Mouse (Mus musculus) small intestine, adult 2 months (tissue): ENCODE results near the gene Cyp4f39. TPM values are rescaled to one million over a fixed set of nuclear protein-coding genes. Genes with fewer than 3 reads are reported as not detected.

Experiments
- H3K27ac ChIP-seq: fragments of 200-500 bp; 2 replicates; pipeline ENCODE4 v1.5.1; 2012; ENCODE audit warnings: low read depth, low read length, control low read depth, inconsistent platforms; ENCODE audit not compliant: insufficient read depth
- H3K27me3 ChIP-seq: fragments of 200-500 bp; 2 replicates; pipeline ENCODE4 v1.6.1; 2012; ENCODE audit warnings: mild to moderate bottlenecking, moderate library complexity, low read length, inconsistent platforms; ENCODE audit not compliant: control insufficient read depth, insufficient read depth
- H3K36me3 ChIP-seq: fragments of 200-500 bp; 2 replicates; pipeline ENCODE4 v1.6.1; 2012; ENCODE audit warnings: mild to moderate bottlenecking, low read length, control low read depth, inconsistent platforms; ENCODE audit not compliant: control insufficient read depth, insufficient read depth
- H3K4me1 ChIP-seq: fragments of 200-500 bp; 2 replicates; pipeline ENCODE4 v1.6.1; 2012; ENCODE audit warnings: low read length, inconsistent platforms, mixed read lengths; ENCODE audit not compliant: control insufficient read depth, insufficient read depth, insufficient read length
- H3K4me3 ChIP-seq: fragments of 200-500 bp; 2 replicates; pipeline ENCODE4 v1.5.1; 2012; ENCODE audit warnings: low read depth, mild to moderate bottlenecking, control low read depth, inconsistent platforms, low read length, moderate library complexity
- CTCF ChIP-seq: fragments of 200-500 bp; IDR thresholded peaks from 2 replicates; pipeline ENCODE4 v1.5.1; 2012; ENCODE audit warnings: low read depth, mild to moderate bottlenecking, control low read depth, inconsistent platforms, low read length, moderate library complexity, mixed read lengths; ENCODE audit not compliant: insufficient replicate concordance, insufficient read length; ENCODE audit errors: extremely low read depth
- POLR2A ChIP-seq: fragments of 200-500 bp; IDR thresholded peaks from 2 replicates; pipeline ENCODE4 v1.6.1; 2012; ENCODE audit warnings: low read depth, mild to moderate bottlenecking, control low read depth, inconsistent platforms, low read length, moderate library complexity
- WGBS: fragments of 180-500 bp; shearing (Covaris S2); methylation state at CpG from one replicate; pipeline ENCODE4 v1.1.7; 2018; 5-methylcytosine and 5-hydroxymethylcytosine counted together
- polyA plus RNA-seq: library from polyadenylated mRNA; depleted of rRNA; stranded (reverse); fragments of >200 nt; gene quantifications from 2 replicates; pipeline ENCODE4 v1.2.3, GENCODE M21; 2012

Gene Cyp4f39
- polyA plus RNA-seq, 1 experiment = 0.65 TPM

- no peak for TF ChIP-seq POLR2A
- no peak for TF ChIP-seq CTCF
- Histone ChIP-seq H3K27ac (no peak overlapping the region), H3K27me3 (0 out of 2 replicates have a peak, but pooled peaks cover 2% of the 10 kb centered on the region), H3K36me3 (no peaks in the 10 kb centered on the region), H3K4me1 (peaks cover 7% of the 10 kb centered on the region; the same call in 1 of the 2 replicates), H3K4me3 (no peak overlapping the region)
- WGBS = 87% methylated on average over 8 of the region's 8 CpGs
Measured at GRCm38 (mm10) chr17:32420781-32421180, 31.7 kb upstream of the Cyp4f39 start.

DNA sequence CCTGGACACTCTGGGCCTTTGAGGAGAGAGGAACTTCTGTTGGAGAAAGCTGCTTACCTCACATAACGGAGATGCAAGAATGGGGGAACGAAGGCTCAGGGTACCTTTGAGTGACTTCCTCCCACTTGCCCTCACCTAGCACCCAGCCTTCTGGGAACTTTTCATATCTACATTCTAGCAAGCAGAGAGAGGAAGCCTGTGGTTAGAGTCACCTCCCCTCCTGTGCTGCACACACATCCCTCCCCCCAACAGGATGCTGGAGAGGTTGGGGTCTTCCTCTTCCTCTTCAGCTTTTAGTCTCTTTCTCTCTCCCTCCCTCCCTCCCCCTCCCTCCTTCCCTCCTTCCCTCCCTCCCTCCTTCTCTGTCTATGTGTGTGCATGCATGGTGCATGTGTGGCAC is 28.5 kb upstream of the Cyp4f39 start, which contains the start of gene Pglyrp2:
Gene Pglyrp2, minus strand, starts transcription at position 134 of the 400 bp plus-strand sequence.
- H3K27me3 ChIP-seq = no peaks in the 10 kb centered on the region; the same call in 1 of the 2 replicates
- H3K27ac ChIP-seq = peak within 1 kb of the TSS; percentile 43
- WGBS = 66% methylated on average over 2 of the region's 2 CpGs
- H3K4me3 ChIP-seq = peak within 1 kb of the TSS; percentile 12; the same call in 1 of the 2 replicates
- TF ChIP-seq CTCF (no peak), POLR2A (no peak)
- H3K36me3 ChIP-seq = no peaks in the 10 kb centered on the region
- H3K4me1 ChIP-seq = peaks cover 7% of the 10 kb centered on the region; the same call in 1 of the 2 replicates

- H3K27ac ChIP-seq = no peak overlapping the region
- TF ChIP-seq CTCF (no peak), POLR2A (no peak)
- no peak overlapping the region for H3K4me3 ChIP-seq
- no peaks in the 10 kb centered on the region for H3K4me1 ChIP-seq
- no peaks in the 10 kb centered on the region; the same call in 1 of the 2 replicates for H3K27me3 ChIP-seq
- no peaks in the 10 kb centered on the region for H3K36me3 ChIP-seq
Measured at GRCm38 (mm10) chr17:32426610-32427009, 25.9 kb upstream of the Cyp4f39 start.

- TF ChIP-seq CTCF = no peak
- TF ChIP-seq POLR2A = no peak
- no peak overlapping the region for H3K27ac ChIP-seq
- no peak overlapping the region for H3K4me3 ChIP-seq
- H3K27me3 ChIP-seq = no peaks in the 10 kb centered on the region; the same call in 1 of the 2 replicates
- H3K36me3 ChIP-seq = no peaks in the 10 kb centered on the region
- no peaks in the 10 kb centered on the region for H3K4me1 ChIP-seq
- WGBS = 64% methylated on average over 3 of the region's 3 CpGs
Measured at GRCm38 (mm10) chr17:32431972-32432371, 20.6 kb upstream of the Cyp4f39 start.

GRCm38 (mm10) chr17:32434324-32434723 is 18.2 kb upstream of the Cyp4f39 start:
- WGBS = 65% methylated on average over 4 of the region's 4 CpGs
- Histone ChIP-seq H3K27me3 (no peaks in the 10 kb centered on the region), H3K4me1 (no peaks in the 10 kb centered on the region), H3K36me3 (no peaks in the 10 kb centered on the region), H3K27ac (no peak overlapping the region), H3K4me3 (no peak overlapping the region)
- TF ChIP-seq CTCF = no peak
- TF ChIP-seq POLR2A = no peak

DNA sequence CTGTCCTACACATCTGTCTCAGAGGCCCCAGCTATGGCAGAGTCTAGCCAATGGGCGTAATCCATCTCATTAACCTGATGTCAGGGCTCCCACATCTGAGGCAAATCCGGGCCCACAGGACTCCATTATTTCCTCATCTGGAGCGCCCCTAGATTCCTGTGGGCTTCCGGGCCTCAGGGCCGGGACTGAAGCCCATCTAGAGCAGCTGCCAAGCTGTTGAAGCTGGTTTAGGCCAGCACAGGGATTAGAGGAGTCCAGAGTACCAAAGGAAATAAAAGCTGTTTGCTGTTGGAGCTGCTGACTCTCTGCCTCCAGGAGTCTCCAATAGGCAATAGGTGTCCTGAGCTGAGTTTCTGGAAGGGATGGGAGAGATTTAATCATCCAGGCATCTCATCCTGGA is 17.4 kb upstream of the Cyp4f39 start:
- H3K36me3 ChIP-seq = no peaks in the 10 kb centered on the region
- H3K27me3 ChIP-seq = no peaks in the 10 kb centered on the region
- TF ChIP-seq CTCF (no peak), POLR2A (no peak)
- H3K4me3 ChIP-seq = no peak overlapping the region
- WGBS = 69% methylated on average over 5 of the region's 5 CpGs
- H3K27ac ChIP-seq = no peak overlapping the region
- no peaks in the 10 kb centered on the region for H3K4me1 ChIP-seq

- Histone ChIP-seq H3K36me3 (no peaks in the 10 kb centered on the region), H3K27me3 (no peaks in the 10 kb centered on the region), H3K27ac (no peak overlapping the region), H3K4me1 (no peaks in the 10 kb centered on the region), H3K4me3 (no peak overlapping the region)
- no peak for TF ChIP-seq CTCF
- TF ChIP-seq POLR2A = no peak
- WGBS = 92% methylated on average over 4 of the region's 4 CpGs
Measured at GRCm38 (mm10) chr17:32437106-32437505, 15.4 kb upstream of the Cyp4f39 start.
